Mouse (Mus musculus) erythroblast, embryonic 14.5 days (primary cell): Measurements from ENCODE around the gene Tshz2.

Experiments used
- GATA1 ChIP-seq: IDR thresholded peaks from 2 replicates; pipeline ENCODE4 v1.6.1; 2012; ENCODE audit warnings: low read length, inconsistent platforms, mixed read lengths
- TAL1 ChIP-seq: IDR thresholded peaks from 3 replicates; pipeline ENCODE4 v1.6.1; 2012; ENCODE audit warnings: low read length, inconsistent platforms, mixed read lengths

- TF ChIP-seq GATA1 (no peak), TAL1 (no peak)
Measured at GRCm38 (mm10) chr2:169752126-169752525, 119.3 kb downstream of the Tshz2 start.
